ENCODE assay signal across 11 mouse cellular contexts in genomic region chr14:57535646-57536045, GRCm38 (mm10). TPM values are rescaled to one million over a fixed set of nuclear protein-coding genes. Genes with fewer than 3 reads are reported as not detected.
A peak's percentile ranks its signal among the peaks of the same experiment; 100 is the strongest.
DNase-seq lines count a peak whose midpoint lies in the region; ATAC-seq and TF ChIP-seq lines count a peak whose summit lies in the region.
"Had no signal": no experiment of that assay in that cellular context is flagged by ENCODE, and none has a peak within 500 bp of the region (broad histone marks: within the 10 kb centered on the region; RNA-seq: fewer than 3 reads in every experiment).

No protein-coding gene starts in this region.

- peaks cover 43% of the 10 kb centered on the region for H3K4me1 ChIP-seq in lung, embryonic 15.5 days
- peaks cover 42% of the 10 kb centered on the region for H3K4me1 ChIP-seq in heart, postnatal 0 days (ENCODE audit: control insufficient read depth, insufficient read depth)
- H3K4me1 ChIP-seq in midbrain, postnatal 0 days (ENCODE audit: insufficient read depth, low read length), result peaks cover 15% of the 10 kb centered on the region; the same call in 1 of the 2 replicates

- peak; percentile 27; the same call in 1 of the 2 replicates for ATAC-seq in lung, embryonic 15.5 days (ENCODE audit: borderline replicate concordance, extremely low read depth, low FRiP score, low TSS enrichment)
- ATAC-seq in heart, postnatal 0 days (ENCODE audit: insufficient read depth, low read depth), result peak; percentile 64
- ATAC-seq in midbrain, postnatal 0 days (ENCODE audit: low FRiP score), result no peak
- ATAC-seq: liver, embryonic 12.5 days had no signal

- no peaks in the 10 kb centered on the region for H3K36me3 ChIP-seq in lung, embryonic 15.5 days
- H3K36me3 ChIP-seq in heart, postnatal 0 days (replicated peaks; ENCODE audit: control insufficient read depth, insufficient read depth, low read length), result no peaks in the 10 kb centered on the region
- H3K36me3 ChIP-seq in midbrain, postnatal 0 days (ENCODE audit: insufficient read depth, low read length), result peaks cover 4% of the 10 kb centered on the region; the same call in 1 of the 2 replicates
- H3K36me3 ChIP-seq: embryonic facial prominence, embryonic 12.5 days; liver, embryonic 12.5 days had no signal

- no peak for TF ChIP-seq CTCF in heart, postnatal 0 days (IDR thresholded peaks at IDR 0.05; ENCODE audit: low read depth)
- TF ChIP-seq CTCF in midbrain, postnatal 0 days (IDR thresholded peaks at IDR 0.05), result no peak

- DNase-seq in cerebellum, postnatal 10 days, result peak; percentile 31 to 35
- DNase-seq in cerebellum, adult 8-10 months, result no peak
- no peak for DNase-seq in lung, adult 18-20 months
- peak; percentile 81 for DNase-seq in heart, postnatal 0 days (ENCODE audit: low spot score)
- peak; percentile 65 for DNase-seq in midbrain, postnatal 0 days (ENCODE audit: low spot score)
- DNase-seq in right cerebral cortex, postnatal 4 days, result no peak
- DNase-seq in urinary bladder, postnatal 36 days (ENCODE audit: low spot score in 2 of 2), result no peak
- DNase-seq: thymus, postnatal 25 days had no signal

- no peaks in the 10 kb centered on the region for H3K9me3 ChIP-seq in lung, embryonic 15.5 days
- H3K9me3 ChIP-seq in heart, postnatal 0 days (replicated peaks; ENCODE audit: control insufficient read depth, low read length), result no peaks in the 10 kb centered on the region
- no peaks in the 10 kb centered on the region for H3K9me3 ChIP-seq in midbrain, postnatal 0 days (ENCODE audit: low read length)
- H3K9me3 ChIP-seq: embryonic facial prominence, embryonic 12.5 days; liver, embryonic 12.5 days had no signal

- no peak overlapping the region for H3K9ac ChIP-seq in lung, embryonic 15.5 days
- no peak overlapping the region for H3K9ac ChIP-seq in heart, postnatal 0 days (replicated peaks; ENCODE audit: low read depth, low read length)
- no peak overlapping the region for H3K9ac ChIP-seq in midbrain, postnatal 0 days (replicated peaks; ENCODE audit: low read length, poor library complexity, severe bottlenecking)
- H3K9ac ChIP-seq: embryonic facial prominence, embryonic 12.5 days; liver, embryonic 12.5 days had no signal

- no peaks in the 10 kb centered on the region for H3K27me3 ChIP-seq in lung, embryonic 15.5 days
- H3K27me3 ChIP-seq in heart, postnatal 0 days (ENCODE audit: control insufficient read depth, insufficient read depth, low read length), result no peaks in the 10 kb centered on the region
- no peaks in the 10 kb centered on the region for H3K27me3 ChIP-seq in midbrain, postnatal 0 days (ENCODE audit: insufficient read depth, low read length)

- no peak for TF ChIP-seq EP300 in heart, postnatal 0 days (IDR thresholded peaks at IDR 0.05; ENCODE audit: low read depth)

- H3K27ac ChIP-seq in lung, embryonic 15.5 days, result peak overlapping the region; percentile 85
- peak overlapping the region; percentile 83 for H3K27ac ChIP-seq in heart, postnatal 0 days (ENCODE audit: low read depth)
- H3K27ac ChIP-seq in midbrain, postnatal 0 days (ENCODE audit: low read depth, low read length), result no peak overlapping the region
- H3K27ac ChIP-seq: embryonic facial prominence, embryonic 12.5 days; liver, embryonic 12.5 days had no signal

- 41% methylated on average over 6 of the region's 6 CpGs for WGBS in lung, embryonic 15.5 days
- WGBS in heart, postnatal 0 days, result 20% methylated on average over 6 of the region's 6 CpGs
- 45% methylated on average over 6 of the region's 6 CpGs for WGBS in midbrain, postnatal 0 days

- no peak overlapping the region for H3K4me3 ChIP-seq in lung, embryonic 15.5 days
- no peak overlapping the region for H3K4me3 ChIP-seq in heart, postnatal 0 days (ENCODE audit: low read depth, low read length)
- H3K4me3 ChIP-seq in midbrain, postnatal 0 days (ENCODE audit: low read depth, low read length), result no peak overlapping the region
- H3K4me3 ChIP-seq: embryonic facial prominence, embryonic 12.5 days; liver, embryonic 12.5 days had no signal

- H3K4me2 ChIP-seq in lung, embryonic 15.5 days, result no peak overlapping the region
- H3K4me2 ChIP-seq in heart, postnatal 0 days (ENCODE audit: low read depth, low read length), result peak overlapping the region; percentile 30; the same call in 1 of the 2 replicates
- H3K4me2 ChIP-seq in midbrain, postnatal 0 days (ENCODE audit: low read depth, low read length, poor library complexity, severe bottlenecking), result no peak overlapping the region
- H3K4me2 ChIP-seq: embryonic facial prominence, embryonic 12.5 days; liver, embryonic 12.5 days had no signal

RNA-seq across cellular contexts. Expression of gene Il17d, which starts 11.1 kb away (rescaled TPM):
- 5.2 and 6.1 TPM in 2 replicates for polyA plus RNA-seq in lung, embryonic 15.5 days (2015; fragmentation: Nextera tagmentation; extraction: Ambion mirVana)
- 5.3 and 8.2 TPM in 2 replicates for total RNA-seq in heart, postnatal 0 days (2014; rRNA removed; ENCODE audit: low replicate concordance)
- 3.0 and 3.5 TPM in 2 replicates for polyA plus RNA-seq in heart, postnatal 0 days (2015; fragmentation: Nextera tagmentation; extraction: Ambion mirVana)
- total RNA-seq in midbrain, postnatal 0 days (2014; rRNA removed), result 40.7 and 48.2 TPM in 2 replicates
- 7.0 and 8.3 TPM in 2 replicates for polyA plus RNA-seq in midbrain, postnatal 0 days (2015; fragmentation: Nextera tagmentation; extraction: Ambion mirVana)

RNA-seq across cellular contexts. Expression of gene Eef1akmt1, which starts 35.8 kb away (rescaled TPM):
- polyA plus RNA-seq in lung, embryonic 15.5 days (2015; fragmentation: Nextera tagmentation; extraction: Ambion mirVana), result 106 and 108 TPM in 2 replicates
- 21.4 and 46.9 TPM in 2 replicates for total RNA-seq in heart, postnatal 0 days (2014; rRNA removed; ENCODE audit: low replicate concordance)
- polyA plus RNA-seq in heart, postnatal 0 days (2015; fragmentation: Nextera tagmentation; extraction: Ambion mirVana), result 79.3 and 88.3 TPM in 2 replicates
- total RNA-seq in midbrain, postnatal 0 days (2014; rRNA removed), result 26.2 and 39.2 TPM in 2 replicates
- 63.8 and 73.7 TPM in 2 replicates for polyA plus RNA-seq in midbrain, postnatal 0 days (2015; fragmentation: Nextera tagmentation; extraction: Ambion mirVana)

Comparison
In these comparisons a context has a peak if more than half of its experiments do, and no peak if none do; other contexts are left out.
1. DNase-seq: peak in cerebellum, postnatal 10 days (2 of 2), heart, postnatal 0 days (single experiment) and midbrain, postnatal 0 days (single experiment); none in cerebellum, adult 8-10 months (single experiment), lung, adult 18-20 months (0 of 2), right cerebral cortex, postnatal 4 days (single experiment) and urinary bladder, postnatal 36 days (0 of 2).